In the genomic region with DNA sequence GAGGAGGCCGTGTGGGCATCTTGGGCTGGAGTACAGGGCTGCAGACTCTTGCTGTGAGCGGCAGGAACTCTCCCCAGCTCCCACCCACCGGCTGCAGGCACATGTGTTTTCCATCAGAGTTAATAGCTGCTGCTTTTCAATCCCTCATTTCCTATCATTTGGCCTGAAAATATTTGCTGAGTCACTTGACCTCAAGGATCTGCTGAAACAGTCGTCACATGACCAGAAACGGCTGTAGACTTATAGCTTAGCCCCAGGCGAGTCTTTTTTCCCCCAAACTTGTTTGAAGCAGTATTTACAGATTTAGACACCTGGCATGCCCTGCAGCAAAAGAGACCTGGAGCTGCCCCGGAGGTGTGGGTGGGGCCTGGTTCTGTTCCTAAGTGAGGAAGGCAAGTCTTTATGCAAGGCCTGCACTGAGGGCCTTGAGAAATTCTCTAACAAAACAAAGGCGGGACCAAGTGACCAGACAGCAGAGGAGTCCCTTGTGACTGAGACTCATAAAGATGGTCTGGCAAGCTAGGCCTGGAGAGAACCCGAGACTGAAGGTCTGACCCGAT, we compare ENCODE assay signal across 8 mouse cellular contexts. TPM values are rescaled to one million over a fixed set of nuclear protein-coding genes. Genes with fewer than 3 reads are reported as not detected.
DNase-seq lines count a peak whose midpoint lies in the region; ATAC-seq and TF ChIP-seq lines count a peak whose summit lies in the region.

No protein-coding gene starts in this region.

- WGBS in intestine, embryonic 14.5 days, result 12% methylated on average over 10 of the region's 10 CpGs
- WGBS in lung, adult 2 months, result 34% methylated on average over 10 of the region's 10 CpGs

- H3K36me3 ChIP-seq in intestine, embryonic 14.5 days (ENCODE audit: control insufficient read depth, insufficient read depth, low read length), result no peaks in the 10 kb centered on the region

- peak; percentile 48 for DNase-seq in urinary bladder, postnatal 14 days (ENCODE audit: low spot score)
- DNase-seq in urinary bladder, postnatal 10 days (ENCODE audit: low spot score), result no peak
- DNase-seq in gastrocnemius, adult 18-20 months (ENCODE audit: low spot score), result peak; percentile 67
- peak; percentile 79 for DNase-seq in intestine, embryonic 14.5 days (ENCODE audit: low spot score)
- peak; percentile 53 for DNase-seq in lung, adult 2 months
- DNase-seq in cerebellum, adult 11-12 months, result no peak
- no peak for DNase-seq in layer of hippocampus, adult 2 months (ENCODE audit: low spot score in 2 of 2)
- DNase-seq in right cerebral cortex, postnatal 4 days, result no peak

- ATAC-seq in intestine, embryonic 14.5 days (replicated peaks; ENCODE audit: low FRiP score, low TSS enrichment, low read depth), result peak; percentile 84

- H3K4me3 ChIP-seq in intestine, embryonic 14.5 days (ENCODE audit: low read depth, low read length), result no peak overlapping the region
- H3K4me3 ChIP-seq in lung, adult 2 months (replicated peaks; ENCODE audit: extremely low read depth, low read depth, low read length), result no peak overlapping the region
- no peak overlapping the region for H3K4me3 ChIP-seq in layer of hippocampus, adult 2 months

- H3K27me3 ChIP-seq in intestine, embryonic 14.5 days (replicated peaks; ENCODE audit: control insufficient read depth, insufficient read depth, low read length), result no peaks in the 10 kb centered on the region

- H3K9ac ChIP-seq in intestine, embryonic 14.5 days (ENCODE audit: low read length), result no peak overlapping the region

- peaks cover 19% of the 10 kb centered on the region for H3K4me1 ChIP-seq in intestine, embryonic 14.5 days (replicated peaks; ENCODE audit: control insufficient read depth, insufficient read depth, low read length)
- peaks cover 9% of the 10 kb centered on the region for H3K4me1 ChIP-seq in lung, adult 2 months (ENCODE audit: control insufficient read depth, insufficient read depth, low read length)

- H3K9me3 ChIP-seq in intestine, embryonic 14.5 days (ENCODE audit: control insufficient read depth, low read length), result no peaks in the 10 kb centered on the region

- peak overlapping the region; percentile 80 for H3K27ac ChIP-seq in intestine, embryonic 14.5 days (ENCODE audit: low read depth)
- no peak overlapping the region for H3K27ac ChIP-seq in layer of hippocampus, adult 2 months

- TF ChIP-seq CTCF in lung, adult 2 months (IDR thresholded peaks at IDR 0.05; ENCODE audit: insufficient read depth, low read length), result no peak
- no peak for TF ChIP-seq CTCF in layer of hippocampus, adult 2 months (conservative IDR thresholded peaks at IDR 0.05)

- no peak overlapping the region for H3K4me2 ChIP-seq in intestine, embryonic 14.5 days (ENCODE audit: low read length)

- TF ChIP-seq POLR2A in lung, adult 2 months (IDR thresholded peaks at IDR 0.05; ENCODE audit: borderline replicate concordance, extremely low read depth, low read depth, low read length), result no peak

RNA-seq across cellular contexts. Expression of gene Slc44a3, which starts 44.9 kb away (rescaled TPM):
- total RNA-seq in gastrocnemius, adult 18-20 months (2021), result not detected
- polyA plus RNA-seq in intestine, embryonic 14.5 days (2014; fragmentation: Nextera tagmentation; extraction: Ambion mirVana), result 29.6 and 34.4 TPM in 2 replicates
- 17.6 and 23.2 TPM in 2 replicates for polyA plus RNA-seq in lung, adult 2 months (2012; rRNA removed)
- not detected for total RNA-seq in layer of hippocampus, adult 2 months (2021)

Comparison
In these comparisons a context has a peak if more than half of its experiments do, and no peak if none do; other contexts are left out.
1. DNase-seq: peak in urinary bladder, postnatal 14 days (single experiment), gastrocnemius, adult 18-20 months (single experiment), intestine, embryonic 14.5 days (single experiment) and lung, adult 2 months (single experiment); none in urinary bladder, postnatal 10 days (single experiment), cerebellum, adult 11-12 months (single experiment), layer of hippocampus, adult 2 months (0 of 2) and right cerebral cortex, postnatal 4 days (single experiment).